Mouse (Mus musculus) liver, embryonic 18 days (tissue): Measurements from ENCODE around the gene B3gnt9. TPM values are rescaled to one million over a fixed set of nuclear protein-coding genes. Genes with fewer than 3 reads are reported as not detected.

Source experiments
- polyA plus RNA-seq: library from polyadenylated mRNA; depleted of rRNA; stranded (reverse); fragments of >200 nt; gene quantifications from 2 replicates; pipeline ENCODE4 v1.2.3, GENCODE M21; 2012; rRNA removed

Gene B3gnt9
- polyA plus RNA-seq = 2.0 TPM in 2 replicates

GRCm38 (mm10) chr8:105254966-105255350 is at the start of gene B3gnt9:
TSS of gene B3gnt9 (minus strand) at chr8:105255153.

GRCm38 (mm10) chr8:105297511-105298192 is 42.7 kb upstream of the B3gnt9 start, which contains the start of gene E2f4:
TSS of gene E2f4 (plus strand) at chr8:105297663.

GRCm38 (mm10) chr8:105295895-105296573 is 41.1 kb upstream of the B3gnt9 start, which contains the start of gene Exoc3l:
TSS of gene Exoc3l (minus strand) at chr8:105296101.

DNA sequence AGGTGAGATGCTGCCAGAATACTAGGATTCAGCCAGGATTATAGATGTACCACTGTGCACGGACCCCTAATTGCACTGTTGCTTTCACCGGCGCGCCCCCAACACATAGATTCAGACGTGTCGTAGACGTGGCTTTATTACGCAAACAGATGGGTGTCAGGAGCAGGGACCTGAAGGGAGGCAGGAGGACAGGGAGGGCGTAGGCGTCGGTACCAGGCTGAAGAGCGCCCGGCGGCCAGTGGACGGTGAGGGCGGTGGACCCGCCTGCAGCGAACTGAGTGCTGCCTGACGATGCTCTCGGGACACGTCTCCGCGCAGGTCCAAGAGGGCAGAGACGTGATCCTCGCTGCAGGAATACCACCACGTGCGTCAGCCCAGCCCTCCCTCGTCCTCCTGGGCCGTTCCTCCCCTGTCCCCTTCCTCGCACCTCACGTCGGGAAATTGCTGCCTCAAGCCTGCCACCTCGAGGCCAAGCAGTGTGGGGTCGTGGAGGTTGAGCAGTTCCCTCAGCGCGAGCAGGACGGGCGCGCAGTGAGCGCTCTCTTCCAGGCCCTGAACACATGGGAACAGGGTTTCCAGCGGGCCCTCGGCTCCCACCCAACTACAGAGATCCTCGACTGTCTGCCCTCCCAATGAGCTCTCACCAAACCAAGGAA is 35.0 kb upstream of the B3gnt9 start, which contains the start of gene 4931428F04Rik:
TSS of gene 4931428F04Rik (minus strand) at position 60 of the 656 bp plus-strand sequence.

GRCm38 (mm10) chr8:105275840-105276239 is 20.9 kb upstream of the B3gnt9 start, which contains the start of gene Nol3:
TSS of gene Nol3 (plus strand) at chr8:105276140.

DNA sequence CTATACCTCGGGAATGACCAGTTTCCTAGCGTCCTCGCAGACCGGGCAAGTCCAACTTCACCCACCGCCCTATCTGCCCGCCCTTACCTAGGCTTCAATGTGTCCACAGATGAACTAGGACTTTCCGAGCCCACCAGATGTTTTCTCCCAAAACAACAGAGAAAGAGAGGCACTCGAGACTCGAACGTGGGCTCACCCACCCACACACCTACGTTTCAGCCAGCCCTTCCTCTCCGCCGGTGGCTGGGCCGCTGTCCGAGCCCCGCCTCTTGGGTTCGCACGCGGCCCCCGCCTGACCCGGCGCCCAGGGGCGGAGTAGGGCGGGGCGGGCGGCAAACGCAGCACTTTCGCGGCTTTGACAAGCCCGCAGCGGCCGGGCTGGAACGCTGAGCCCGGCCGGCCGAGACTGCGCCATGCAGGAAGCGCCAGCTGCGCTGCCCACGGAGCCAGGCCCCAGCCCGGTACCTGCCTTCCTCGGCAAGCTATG is 14.6 kb upstream of the B3gnt9 start, which contains the start of gene Hsf4:
TSS of gene Hsf4 (plus strand) at position 341 of the 487 bp plus-strand sequence.

DNA sequence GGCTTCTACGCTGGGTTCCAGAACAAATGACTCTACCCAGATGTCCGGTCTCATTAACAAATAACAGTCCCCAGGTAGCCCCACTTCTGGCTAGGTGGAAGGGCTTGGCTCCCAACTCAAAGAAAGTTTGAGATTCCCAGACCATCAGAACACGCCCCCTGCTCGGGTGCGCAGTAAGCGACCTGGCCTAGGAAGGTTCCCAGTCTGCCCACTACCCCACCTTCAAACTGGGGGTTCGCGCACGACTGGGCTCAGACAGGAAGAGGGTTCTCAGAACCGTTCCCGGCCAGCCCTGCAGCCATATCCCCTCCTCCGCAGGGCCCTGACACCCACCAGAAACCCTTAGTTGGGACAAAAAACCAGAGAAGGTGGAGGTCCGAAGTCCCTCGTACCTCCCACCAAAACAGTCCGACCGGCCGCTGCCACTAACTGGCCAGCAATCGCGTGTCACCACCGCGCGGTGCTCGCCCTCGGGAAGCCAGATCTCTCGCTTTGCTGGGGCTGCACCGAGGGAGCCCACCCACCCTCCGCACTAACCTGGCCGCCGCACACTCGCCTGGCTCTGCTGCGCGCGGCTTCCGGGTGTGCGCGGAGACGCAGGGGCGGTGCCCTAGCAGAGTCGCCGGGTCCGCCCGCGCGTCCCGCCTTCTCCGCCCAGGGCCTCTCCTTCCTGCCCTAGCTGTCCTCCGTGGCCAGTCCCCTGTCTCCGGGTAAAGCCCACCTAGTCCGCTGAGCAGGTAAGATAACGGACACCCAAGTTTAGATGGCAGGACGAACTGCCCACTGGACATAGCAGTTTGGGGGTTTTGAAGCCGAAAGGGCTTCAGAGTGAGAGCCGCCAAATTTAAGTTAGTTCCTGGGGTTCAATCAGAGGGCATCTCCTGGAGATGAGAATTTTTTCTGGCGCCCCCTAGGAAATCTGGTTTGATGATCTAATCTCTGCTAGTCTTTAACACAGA is 9.3 kb upstream of the B3gnt9 start, which contains the start of the genes Tradd and Fbxl8:
TSS of gene Tradd (minus strand) at position 586 of the 959 bp plus-strand sequence.
TSS of gene Fbxl8 (plus strand) at position 625 of the 959 bp plus-strand sequence.

DNA sequence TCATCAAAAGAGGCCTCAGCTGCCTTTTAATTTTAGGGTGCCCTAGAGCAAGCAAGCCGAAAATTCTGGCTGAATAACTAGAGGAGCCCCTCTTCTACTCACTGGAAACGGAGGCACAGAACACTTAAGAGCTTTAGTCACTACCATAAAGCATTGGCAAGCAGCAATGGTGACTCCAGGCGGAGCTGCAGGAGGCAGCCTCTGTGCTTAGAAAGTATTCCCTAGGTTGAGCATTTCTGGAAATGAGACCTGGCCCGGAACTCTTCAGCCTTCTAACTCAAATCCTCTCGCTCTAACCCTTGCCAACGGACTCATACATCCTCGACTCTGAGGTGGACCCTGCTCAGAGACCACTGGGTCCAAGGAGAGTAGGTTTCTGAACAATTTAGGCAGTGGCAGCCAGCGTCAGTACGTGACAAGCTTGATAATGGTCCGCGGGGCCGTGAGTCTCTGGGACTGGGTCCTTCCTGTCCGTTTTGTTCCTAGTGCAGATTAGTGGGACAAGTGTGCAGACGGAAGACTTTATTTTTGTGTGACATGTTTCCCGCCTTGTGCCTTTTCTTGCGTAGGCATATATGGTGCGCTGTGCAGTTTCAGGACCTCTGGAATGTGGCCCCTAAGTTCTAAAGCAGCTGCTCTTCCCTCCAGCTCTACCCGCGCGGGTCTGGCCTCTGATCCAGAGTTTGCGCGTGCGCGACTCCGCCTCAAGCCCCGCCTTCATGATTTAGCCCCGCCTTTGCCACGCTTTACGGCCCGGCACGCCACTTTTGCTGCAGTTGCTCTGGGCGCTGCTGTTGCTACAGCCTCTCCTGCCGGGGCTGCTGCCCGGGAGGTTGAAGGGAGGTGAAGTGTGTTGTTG is 30.3 kb downstream of the B3gnt9 start, which contains the start of gene D230025D16Rik:
TSS of gene D230025D16Rik (plus strand) at position 733 of the 859 bp plus-strand sequence.

Other genes with a start within 250 kb of the B3gnt9 start
- gene Ces3a, start 206.6 kb downstream of the B3gnt9 start, polyA plus RNA-seq = 30.4 and 58.8 TPM in 2 replicates
- gene Ces3b, start 171.4 kb downstream of the B3gnt9 start, polyA plus RNA-seq = 0.06 and 0.16 TPM in 2 replicates
- 0.14 and 0.16 TPM in 2 replicates for gene Ces4a, start 123.4 kb downstream of the B3gnt9 start, polyA plus RNA-seq
- gene Cbfb, start 84.5 kb downstream of the B3gnt9 start, polyA plus RNA-seq = 7.7 and 8.9 TPM in 2 replicates
- gene D230025D16Rik, start 30.0 kb downstream of the B3gnt9 start, polyA plus RNA-seq = 24.2 and 26.1 TPM in 2 replicates
- 7.9 and 8.0 TPM in 2 replicates for gene Tradd, start 9.5 kb upstream of the B3gnt9 start, polyA plus RNA-seq
- gene Fbxl8, start 9.5 kb upstream of the B3gnt9 start, polyA plus RNA-seq = 1.6 and 1.8 TPM in 2 replicates
- 0.08 and 0.17 TPM in 2 replicates for gene Hsf4, start 14.6 kb upstream of the B3gnt9 start, polyA plus RNA-seq
- 0.02 TPM in 2 replicates for gene Nol3, start 21.0 kb upstream of the B3gnt9 start, polyA plus RNA-seq
- 1.1 and 1.5 TPM in 2 replicates for gene 4931428F04Rik, start 34.7 kb upstream of the B3gnt9 start, polyA plus RNA-seq
- gene Exoc3l, start 40.9 kb upstream of the B3gnt9 start, polyA plus RNA-seq = 7.6 and 9.2 TPM in 2 replicates
- 121 and 133 TPM in 2 replicates for gene E2f4, start 42.5 kb upstream of the B3gnt9 start, polyA plus RNA-seq
- 10.1 and 10.5 TPM in 2 replicates for gene Elmo3, start 50.4 kb upstream of the B3gnt9 start, polyA plus RNA-seq
- gene Lrrc29, start 71.1 kb upstream of the B3gnt9 start, polyA plus RNA-seq = 6.1 and 8.6 TPM in 2 replicates
- 55.7 and 58.3 TPM in 2 replicates for gene Tmem208, start 71.2 kb upstream of the B3gnt9 start, polyA plus RNA-seq
- gene Fhod1, start 92.8 kb upstream of the B3gnt9 start, polyA plus RNA-seq = 4.5 and 5.2 TPM in 2 replicates
- gene Slc9a5, start 93.7 kb upstream of the B3gnt9 start, polyA plus RNA-seq = 0.91 and 1.0 TPM in 2 replicates
- gene Plekhg4, start 118.1 kb upstream of the B3gnt9 start, polyA plus RNA-seq = 0.07 and 0.12 TPM in 2 replicates
- gene Kctd19, start 158.3 kb upstream of the B3gnt9 start, polyA plus RNA-seq = 0.01 TPM in 2 replicates
- 0.07 and 0.08 TPM in 2 replicates for gene Lrrc36, start 158.4 kb upstream of the B3gnt9 start, polyA plus RNA-seq
- gene Tppp3, start 216.4 kb upstream of the B3gnt9 start, polyA plus RNA-seq = 1.7 and 2.6 TPM in 2 replicates
- 3.3 and 3.8 TPM in 2 replicates for gene Zdhhc1, start 241.7 kb upstream of the B3gnt9 start, polyA plus RNA-seq